Mouse (Mus musculus) hindbrain, embryonic 15.5 days (tissue): ENCODE results near the gene Vmn1r54. TPM values are rescaled to one million over a fixed set of nuclear protein-coding genes. Genes with fewer than 3 reads are reported as not detected.
"Not testable (repeated sequence)": the region's sequence is repeated elsewhere in the genome, so short reads cannot be mapped to it uniquely, and the experiment has no call there.

Experiments used
- ATAC-seq: fragments of 200-750 bp; cut with Nextera tagmentation; 2 replicates; pipeline ENCODE4 v1.8.0; 2017; ENCODE audit warnings: low read depth, moderate number of reproducible peaks, moderate TSS enrichment; ENCODE audit not compliant: low FRiP score
- H3K27ac ChIP-seq: fragments of 300-500 bp; sonication (generic); replicated peaks from 2 replicates; pipeline ENCODE4 v1.5.1; 2015; ENCODE audit warnings: mild to moderate bottlenecking, inconsistent platforms
- H3K27me3 ChIP-seq: fragments of 300-500 bp; sonication (generic); 2 replicates; pipeline ENCODE4 v1.6.1; 2015; ENCODE audit warnings: control low read depth, inconsistent platforms
- H3K36me3 ChIP-seq: fragments of 300-500 bp; sonication (generic); 2 replicates; pipeline ENCODE4 v1.6.1; 2015; ENCODE audit warnings: control low read depth, inconsistent platforms
- H3K4me1 ChIP-seq: fragments of 300-500 bp; sonication (generic); replicated peaks from 2 replicates; pipeline ENCODE4 v1.6.1; 2015; ENCODE audit warnings: control low read depth, inconsistent platforms
- H3K4me2 ChIP-seq: fragments of 300-500 bp; sonication (generic); 2 replicates; pipeline ENCODE4 v1.6.1; 2015; ENCODE audit warnings: moderate library complexity, mild to moderate bottlenecking, inconsistent platforms
- H3K4me3 ChIP-seq: fragments of 300-500 bp; sonication (generic); 2 replicates; pipeline ENCODE4 v1.5.1; 2015; ENCODE audit warnings: mild to moderate bottlenecking, inconsistent platforms
- H3K9ac ChIP-seq: fragments of 300-500 bp; sonication (generic); 2 replicates; pipeline ENCODE4 v1.6.1; 2015; ENCODE audit warnings: inconsistent platforms
- H3K9me3 ChIP-seq: fragments of 300-500 bp; sonication (generic); 2 replicates; pipeline ENCODE4 v1.6.1; 2016; ENCODE audit warnings: control low read depth, inconsistent platforms
- WGBS: fragments of 180-500 bp; shearing (Covaris S2); methylation state at CpG from one replicate; pipeline ENCODE4 v1.1.7; 2015; 5-methylcytosine and 5-hydroxymethylcytosine counted together
- polyA plus RNA-seq: library from polyadenylated mRNA; unstranded; fragments of >200 nt; fragmentation: Nextera tagmentation; extraction: Ambion mirVana; gene quantifications from 2 replicates; pipeline ENCODE4 v1.2.1, GENCODE M21; 2015

Gene Vmn1r54
- polyA plus RNA-seq, result not detected in 2 replicates

GRCm38 (mm10) chr6:90246000-90246399 is at the start of gene Vmn1r54:
Gene Vmn1r54, plus strand, starts transcription at chr6:90246300.
- Histone ChIP-seq H3K27ac (no peak within 1 kb of the TSS), H3K4me3 (no peak within 1 kb of the TSS), H3K4me1 (no peaks in the 10 kb centered on the region), H3K27me3 (no peaks in the 10 kb centered on the region), H3K9ac (no peak within 1 kb of the TSS), H3K9me3 (no peaks in the 10 kb centered on the region), H3K36me3 (no peaks in the 10 kb centered on the region), H3K4me2 (no peak within 1 kb of the TSS)
- ATAC-seq, result no peak
- 84% methylated on average over 1 of the region's 1 CpGs for WGBS

- H3K4me3 ChIP-seq, H3K9ac ChIP-seq, H3K36me3 ChIP-seq, H3K4me1 ChIP-seq, H3K27me3 ChIP-seq, H3K27ac ChIP-seq, H3K4me2 ChIP-seq, ATAC-seq, H3K9me3 ChIP-seq: not testable (repeated sequence)
- whole genome bisulfite sequencing, result 81% methylated on average over 2 of the region's 2 CpGs
Observed at GRCm38 (mm10) chr6:90202493-90202892, 43.6 kb upstream of the Vmn1r54 start, which contains the start of gene V1ra8. Gene V1ra8, plus strand, starts transcription at chr6:90202793.

- WGBS, result 83% methylated on average over 1 of the region's 1 CpGs
- no peak within 1 kb of the TSS for H3K9ac ChIP-seq
Observed at GRCm38 (mm10) chr6:90224338-90224737, 21.8 kb upstream of the Vmn1r54 start, which contains the start of gene Vmn1r53. Gene Vmn1r53, minus strand, starts transcription at chr6:90224438.

GRCm38 (mm10) chr6:90232114-90232513 is 14.0 kb upstream of the Vmn1r54 start:
- not testable (repeated sequence) for H3K27ac ChIP-seq, H3K4me2 ChIP-seq, H3K27me3 ChIP-seq, ATAC-seq, H3K36me3 ChIP-seq, H3K4me1 ChIP-seq, H3K9me3 ChIP-seq, H3K4me3 ChIP-seq, H3K9ac ChIP-seq
- WGBS, result 92% methylated on average over 4 of the region's 4 CpGs

More at GRCm38 (mm10) chr6:90224338-90224737, 21.8 kb upstream of the Vmn1r54 start, which contains the start of gene Vmn1r53:
- no peak within 1 kb of the TSS for H3K27ac ChIP-seq
- no peaks in the 10 kb centered on the region for H3K36me3 ChIP-seq
- no peak within 1 kb of the TSS for H3K4me2 ChIP-seq
- no peak within 1 kb of the TSS for H3K4me3 ChIP-seq
- no peaks in the 10 kb centered on the region for H3K9me3 ChIP-seq
- H3K4me1 ChIP-seq, result no peaks in the 10 kb centered on the region
- no peak for ATAC-seq
- H3K27me3 ChIP-seq, result no peaks in the 10 kb centered on the region

GRCm38 (mm10) chr6:90232681-90233080 is 13.4 kb upstream of the Vmn1r54 start:
- H3K9me3 ChIP-seq, result no peaks in the 10 kb centered on the region
- WGBS, result 62% methylated on average over 27 of the region's 27 CpGs

GRCm38 (mm10) chr6:90244019-90244418 is 2.1 kb upstream of the Vmn1r54 start:
- no peak for ATAC-seq
- no peaks in the 10 kb centered on the region for H3K27me3 ChIP-seq
- no peaks in the 10 kb centered on the region for H3K36me3 ChIP-seq
- no peaks in the 10 kb centered on the region for H3K9me3 ChIP-seq
- no peaks in the 10 kb centered on the region for H3K4me1 ChIP-seq
- H3K9ac ChIP-seq, result no peak overlapping the region
- no peak overlapping the region for H3K4me2 ChIP-seq
- WGBS, result 80% methylated on average over 3 of the region's 3 CpGs
- no peak overlapping the region for H3K27ac ChIP-seq
- no peak overlapping the region for H3K4me3 ChIP-seq

More at GRCm38 (mm10) chr6:90232681-90233080, 13.4 kb upstream of the Vmn1r54 start:
- H3K27me3 ChIP-seq, result no peaks in the 10 kb centered on the region
- H3K27ac ChIP-seq, result no peak overlapping the region
- no peaks in the 10 kb centered on the region for H3K4me1 ChIP-seq
- H3K9ac ChIP-seq, result no peak overlapping the region
- no peak overlapping the region for H3K4me2 ChIP-seq
- no peak for ATAC-seq
- H3K4me3 ChIP-seq, result no peak overlapping the region
- no peaks in the 10 kb centered on the region for H3K36me3 ChIP-seq

- no peak overlapping the region for H3K4me2 ChIP-seq
- H3K36me3 ChIP-seq, result no peaks in the 10 kb centered on the region
- no peaks in the 10 kb centered on the region for H3K27me3 ChIP-seq
- H3K9me3 ChIP-seq, result no peaks in the 10 kb centered on the region
- no peaks in the 10 kb centered on the region for H3K4me1 ChIP-seq
- no peak overlapping the region for H3K9ac ChIP-seq
- no peak for ATAC-seq
- WGBS, result 57% methylated on average over 12 of the region's 12 CpGs
- H3K27ac ChIP-seq, result no peak overlapping the region
- H3K4me3 ChIP-seq, result no peak overlapping the region
Observed at GRCm38 (mm10) chr6:90288265-90288664, 42.2 kb downstream of the Vmn1r54 start.

- Histone ChIP-seq H3K27me3 (no peaks in the 10 kb centered on the region), H3K9me3 (no peaks in the 10 kb centered on the region), H3K4me2 (no peak within 1 kb of the TSS), H3K27ac (no peak within 1 kb of the TSS), H3K36me3 (no peaks in the 10 kb centered on the region), H3K4me1 (no peaks in the 10 kb centered on the region), H3K4me3 (no peak within 1 kb of the TSS), H3K9ac (no peak within 1 kb of the TSS)
- no peak for ATAC-seq
- WGBS, result 93% methylated on average over 1 of the region's 1 CpGs
Observed at GRCm38 (mm10) chr6:90300919-90301318, 54.8 kb downstream of the Vmn1r54 start, which contains the start of gene BC048671. Gene BC048671, plus strand, starts transcription at chr6:90301219.

- Histone ChIP-seq H3K27me3 (no peaks in the 10 kb centered on the region), H3K9me3 (no peaks in the 10 kb centered on the region), H3K27ac (no peak overlapping the region), H3K36me3 (no peaks in the 10 kb centered on the region), H3K4me3 (no peak overlapping the region), H3K4me2 (no peak overlapping the region), H3K9ac (no peak overlapping the region), H3K4me1 (no peaks in the 10 kb centered on the region)
- no peak for ATAC-seq
- 85% methylated on average over 6 of the region's 6 CpGs for WGBS
Observed at GRCm38 (mm10) chr6:90306315-90306975, 60.3 kb downstream of the Vmn1r54 start.

- no peaks in the 10 kb centered on the region for H3K9me3 ChIP-seq
- no peak overlapping the region for H3K27ac ChIP-seq
- no peak overlapping the region for H3K4me2 ChIP-seq
- H3K4me1 ChIP-seq, result no peaks in the 10 kb centered on the region
- no peaks in the 10 kb centered on the region for H3K36me3 ChIP-seq
- H3K4me3 ChIP-seq, result no peak overlapping the region
- ATAC-seq, result no peak
- H3K9ac ChIP-seq, result no peak overlapping the region
- 86% methylated on average over 87 of the region's 87 CpGs for WGBS
- no peaks in the 10 kb centered on the region for H3K27me3 ChIP-seq
Observed at GRCm38 (mm10) chr6:90308839-90309778, 63.0 kb downstream of the Vmn1r54 start.

GRCm38 (mm10) chr6:90315961-90316360 is 69.9 kb downstream of the Vmn1r54 start:
- H3K9ac ChIP-seq, result no peak overlapping the region
- H3K36me3 ChIP-seq, result no peaks in the 10 kb centered on the region
- no peak overlapping the region for H3K4me2 ChIP-seq
- H3K4me3 ChIP-seq, result no peak overlapping the region
- no peak for ATAC-seq
- no peaks in the 10 kb centered on the region for H3K9me3 ChIP-seq
- H3K4me1 ChIP-seq, result no peaks in the 10 kb centered on the region
- no peak overlapping the region for H3K27ac ChIP-seq
- 87% methylated on average over 5 of the region's 5 CpGs for WGBS
- no peaks in the 10 kb centered on the region for H3K27me3 ChIP-seq
